Mouse (Mus musculus): ENCODE data around the gene Tmem9b. TPM values are rescaled to one million over a fixed set of nuclear protein-coding genes. Genes with fewer than 3 reads are reported as not detected.

Tmem9b gene
- polyA plus RNA-seq (2012; rRNA removed) = 59.1 and 59.7 TPM in 2 replicates

DNA sequence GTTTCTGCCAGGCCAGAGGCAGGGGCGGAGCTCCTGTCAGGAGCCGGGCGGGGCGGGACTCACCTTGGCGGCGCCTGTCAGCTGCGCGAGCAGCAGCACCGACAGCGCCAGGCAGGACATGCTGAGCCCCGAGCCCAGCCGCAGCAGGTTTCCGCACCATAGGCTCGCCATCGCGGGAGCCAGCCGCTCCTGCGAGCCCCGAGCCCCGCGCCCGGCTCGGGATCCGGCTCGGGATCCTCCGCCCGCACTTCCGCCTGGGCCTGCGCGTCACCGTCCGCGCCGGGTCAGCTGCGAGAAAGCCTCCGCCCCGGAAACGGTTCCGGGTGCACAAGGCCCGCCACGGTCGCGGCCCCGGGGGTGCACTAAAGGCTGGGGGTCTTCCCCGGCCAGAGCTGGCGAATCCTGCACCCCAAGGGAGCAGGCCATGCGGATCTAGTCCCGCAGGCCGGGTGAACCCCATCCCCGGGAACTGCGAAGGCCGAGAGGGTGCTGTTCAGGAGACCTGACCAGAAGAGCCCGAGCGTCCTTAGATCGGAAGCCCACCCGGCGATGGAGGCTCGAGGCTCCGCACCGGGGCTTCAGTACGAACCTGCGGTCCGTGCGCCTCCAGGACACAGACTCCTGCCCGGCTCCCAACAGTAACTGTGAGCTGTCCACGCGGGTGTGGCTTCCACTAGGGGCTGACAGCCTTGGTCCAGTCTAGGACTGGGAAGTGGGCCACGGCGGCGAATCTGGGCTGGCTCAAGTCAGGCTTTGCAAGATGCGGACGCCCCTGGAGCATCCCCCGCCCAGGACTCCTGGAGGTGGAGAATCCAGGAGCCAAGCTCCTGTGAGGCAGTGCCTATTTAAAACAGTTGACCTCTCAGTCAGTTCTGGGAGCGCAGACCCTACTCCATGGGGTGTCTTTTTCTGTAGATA is at the start of gene Tmem9b:
TSS of gene Tmem9b (minus strand) at position 868 of the 918 bp plus-strand sequence.

DNA sequence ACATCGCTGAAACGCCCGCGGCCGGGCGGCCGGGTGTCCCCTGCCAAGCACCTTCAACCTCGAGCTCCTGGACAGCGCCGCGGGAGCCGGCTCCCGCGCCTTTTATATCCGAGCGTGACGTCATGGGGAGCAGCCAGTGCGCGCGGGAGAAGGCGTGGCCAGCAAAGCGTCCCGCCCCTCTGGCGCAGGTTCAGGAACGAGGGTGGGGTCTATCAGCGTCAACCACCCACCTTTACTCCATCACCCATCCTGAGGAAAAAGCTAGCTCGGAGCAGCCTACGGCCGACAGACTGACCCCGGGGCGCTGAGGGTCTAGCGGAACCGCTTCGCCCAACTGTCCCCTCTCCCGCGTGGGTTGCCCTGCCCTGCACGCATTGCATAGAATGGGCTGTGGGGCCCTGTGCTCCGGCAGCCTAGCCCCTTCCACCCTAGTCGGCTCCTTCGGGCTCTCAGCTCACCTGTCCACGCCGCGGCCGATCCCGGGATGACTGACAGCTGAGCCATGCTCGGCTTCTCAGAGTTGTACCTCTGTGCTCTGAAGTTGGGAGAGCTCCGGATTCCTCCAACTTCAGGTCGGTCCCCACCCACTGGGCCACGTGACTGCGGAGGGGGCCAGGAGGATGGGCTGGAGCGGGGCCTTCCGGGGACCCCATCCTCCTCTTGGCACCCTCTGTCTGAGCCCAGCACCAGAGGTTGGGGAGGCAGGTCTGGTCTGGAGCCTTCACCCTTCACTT is 29.0 kb upstream of the Tmem9b start, which contains the start of gene Nrip3:
TSS of gene Nrip3 (minus strand) at position 556 of the 734 bp plus-strand sequence.

GRCm38 (mm10) chr7:109731626-109732025 is 21.0 kb downstream of the Tmem9b start, which contains the start of gene Ascl3:
TSS of gene Ascl3 (minus strand) at chr7:109731726.

DNA sequence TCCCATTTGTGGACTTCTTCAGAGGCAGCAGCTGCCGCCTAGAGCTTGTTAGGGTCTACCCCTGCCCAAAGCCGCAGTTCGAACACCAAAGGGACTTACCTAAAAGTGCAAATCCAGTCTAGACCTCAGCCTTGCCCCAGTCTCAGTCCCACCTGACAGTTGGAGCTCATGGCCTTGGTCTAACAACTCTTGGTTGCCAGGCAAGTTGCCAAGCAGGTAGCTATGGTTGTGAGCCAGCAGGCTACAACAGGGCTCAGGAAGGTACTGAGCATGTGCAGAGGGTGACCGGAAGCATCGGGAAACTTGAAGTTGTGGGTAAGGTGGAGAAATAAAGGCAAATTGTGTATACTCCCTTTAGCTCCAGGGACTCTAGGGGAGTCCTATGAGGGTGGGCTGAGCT is 29.0 kb downstream of the Tmem9b start, which contains the start of gene BC051019:
TSS of gene BC051019 (minus strand) at position 154 of the 400 bp plus-strand sequence.

DNA sequence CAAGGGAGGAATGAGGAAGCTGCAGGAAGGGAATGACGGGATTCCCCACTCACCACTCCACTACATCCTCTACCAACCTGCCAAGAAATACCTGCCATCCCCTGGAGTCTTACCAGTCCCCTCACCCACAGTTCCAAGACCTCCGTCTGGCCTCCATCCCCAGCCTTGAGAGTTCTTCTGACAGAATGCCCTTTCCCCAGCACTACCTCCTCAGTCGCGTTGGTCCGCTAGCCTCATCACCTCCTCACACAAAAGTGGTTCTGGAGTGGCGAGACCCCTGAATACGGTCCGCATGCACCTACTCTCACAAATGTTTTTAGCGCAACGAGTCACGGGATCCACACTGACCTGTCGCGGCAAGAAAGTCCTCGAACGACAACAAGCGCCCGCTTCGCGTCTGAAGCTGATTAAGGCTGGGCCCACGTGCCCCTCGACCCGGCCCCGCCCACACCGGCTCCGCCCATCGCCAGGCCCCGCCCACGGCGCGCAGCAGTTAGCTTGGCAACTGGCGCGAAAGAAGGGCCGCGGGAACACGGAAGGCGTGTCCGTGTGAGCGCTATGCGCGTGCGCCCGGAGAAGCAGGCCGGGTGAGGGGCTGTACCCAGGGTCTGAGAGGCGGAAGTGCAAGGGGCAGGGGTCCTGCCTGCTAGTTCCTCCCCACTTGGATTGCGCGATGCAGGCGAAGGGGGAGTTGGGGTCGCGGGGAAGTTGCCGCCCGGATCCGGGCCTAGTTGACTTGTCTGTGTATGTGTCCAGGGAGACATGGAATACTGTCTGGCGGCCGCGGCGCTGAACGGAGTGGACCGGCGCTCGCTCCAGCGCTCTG is 49.3 kb downstream of the Tmem9b start, which contains the start of the genes St5 and Akip1:
TSS of gene St5 (minus strand) at position 416 of the 826 bp plus-strand sequence.
TSS of gene Akip1 (plus strand) at position 501 of the 826 bp plus-strand sequence.

Other genes starting within 250 kb of the Tmem9b start
- gene Trim66, start 244.7 kb downstream of the Tmem9b start, polyA plus RNA-seq (2012; rRNA removed) = 0.84 and 1.1 TPM in 2 replicates
- 613 and 619 TPM in 2 replicates for gene Rpl27a, start 233.7 kb downstream of the Tmem9b start, polyA plus RNA-seq (2012; rRNA removed)
- 19.5 and 30.9 TPM in 2 replicates for gene St5, start 49.3 kb downstream of the Tmem9b start, polyA plus RNA-seq (2012; rRNA removed)
- 12.5 and 14.8 TPM in 2 replicates for gene Akip1, start 49.2 kb downstream of the Tmem9b start, polyA plus RNA-seq (2012; rRNA removed)
- 0.24 and 0.47 TPM in 2 replicates for gene BC051019, start 29.0 kb downstream of the Tmem9b start, polyA plus RNA-seq (2012; rRNA removed)
- gene Ascl3, start 21.1 kb downstream of the Tmem9b start, polyA plus RNA-seq (2012; rRNA removed) = 0.09 and 0.19 TPM in 2 replicates
- 3.2 and 3.3 TPM in 2 replicates for gene Nrip3, start 29.1 kb upstream of the Tmem9b start, polyA plus RNA-seq (2012; rRNA removed)
- 0.58 and 1.4 TPM in 2 replicates for gene Scube2, start 112.8 kb upstream of the Tmem9b start, polyA plus RNA-seq (2012; rRNA removed)
- 121 and 134 TPM in 2 replicates for gene Dennd5a, start 207.6 kb upstream of the Tmem9b start, polyA plus RNA-seq (2012; rRNA removed)
- 43.3 and 46.8 TPM in 2 replicates for gene Tmem41b, start 234.1 kb upstream of the Tmem9b start, polyA plus RNA-seq (2012; rRNA removed)

Data from central nervous system, embryonic 14 days (tissue).